Mouse (Mus musculus): ENCODE measurements at regions not wholly inside any gene's neighbourhood (a gene's known extent, or its start where the extent isn't known, plus 50 kb on each side); places are given as distances from the start of the nearest gene placed in this dataset.

DNA sequence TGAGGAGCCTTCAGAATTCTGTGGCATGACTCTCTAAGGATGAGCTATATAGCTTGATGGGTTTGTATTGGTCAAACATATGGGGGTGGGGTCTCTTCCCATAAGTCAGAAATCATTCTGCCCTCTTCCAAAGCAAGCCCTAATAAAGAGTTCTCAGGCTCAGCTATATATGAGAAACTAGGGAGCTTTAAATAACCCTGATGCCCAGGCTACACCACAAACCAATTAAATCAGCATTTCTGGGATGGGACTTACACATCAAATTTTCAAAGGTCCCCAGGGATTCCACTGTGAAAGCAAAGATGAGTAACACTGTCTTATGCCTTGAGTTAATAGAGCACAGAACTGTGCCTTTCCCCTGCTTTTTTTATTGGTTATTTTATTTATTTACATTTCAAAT lies 2227.7 kb downstream of the 9330182O14Rik start:
- Histone ChIP-seq H3K4me3 (ENCODE audit: extremely low read depth, insufficient read depth, insufficient read length) (no peak overlapping the region), H3K27me3 (ENCODE audit: control insufficient read depth, insufficient read depth, low read length) (no peaks in the 10 kb centered on the region), H3K4me1 (ENCODE audit: control insufficient read depth, insufficient read depth, insufficient read length) (no peaks in the 10 kb centered on the region), H3K27ac (ENCODE audit: insufficient read depth, low read length) (no peak overlapping the region), H3K36me3 (ENCODE audit: control insufficient read depth, insufficient read depth, low read length) (no peaks in the 10 kb centered on the region)
- DNase-seq (ENCODE audit: low read depth in 1 of 2, low spot score in 2 of 2), result no peak
- TF ChIP-seq CTCF (IDR thresholded peaks at IDR 0.05; ENCODE audit: extremely low read depth, insufficient read depth, insufficient read length, insufficient replicate concordance) (no peak), POLR2A (IDR thresholded peaks at IDR 0.05; ENCODE audit: low read depth, low read length) (no peak)

DNA sequence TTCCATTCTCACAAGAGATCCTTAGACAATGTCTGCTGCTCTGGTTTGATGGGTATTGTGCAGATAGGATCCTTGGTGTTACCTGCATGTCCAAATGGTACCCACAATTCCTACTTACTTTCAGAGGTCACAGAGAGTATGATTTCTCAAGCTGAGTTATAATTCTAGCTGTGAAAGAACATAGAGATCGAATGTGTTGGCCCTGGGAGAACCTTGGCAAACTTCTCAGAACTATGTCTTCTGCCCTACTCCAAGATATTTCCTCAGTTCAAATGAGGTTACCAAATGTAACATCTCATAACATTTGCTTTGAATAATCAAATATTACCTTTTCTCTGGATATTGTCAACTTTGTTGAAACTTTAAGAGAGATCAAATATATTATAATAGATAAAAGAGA lies 2230.8 kb downstream of the 9330182O14Rik start:
- H3K36me3 ChIP-seq (ENCODE audit: control insufficient read depth, insufficient read depth, low read length), result no peaks in the 10 kb centered on the region
- H3K27ac ChIP-seq (ENCODE audit: insufficient read depth, low read length), result no peak overlapping the region
- WGBS, result 90% methylated on average over 1 of the region's 1 CpGs
- TF ChIP-seq CTCF (IDR thresholded peaks at IDR 0.05; ENCODE audit: extremely low read depth, insufficient read depth, insufficient read length, insufficient replicate concordance) (no peak), POLR2A (IDR thresholded peaks at IDR 0.05; ENCODE audit: low read depth, low read length) (no peak)
- H3K4me3 ChIP-seq (ENCODE audit: extremely low read depth, insufficient read depth, insufficient read length), result no peak overlapping the region
- no peak for DNase-seq (ENCODE audit: low read depth in 1 of 2, low spot score in 2 of 2)
- no peaks in the 10 kb centered on the region for H3K27me3 ChIP-seq (ENCODE audit: control insufficient read depth, insufficient read depth, low read length)
- H3K4me1 ChIP-seq (ENCODE audit: control insufficient read depth, insufficient read depth, insufficient read length), result no peaks in the 10 kb centered on the region

- H3K4me1 ChIP-seq (ENCODE audit: control insufficient read depth, insufficient read depth, insufficient read length), result no peaks in the 10 kb centered on the region
- H3K27me3 ChIP-seq (ENCODE audit: control insufficient read depth, insufficient read depth, low read length), result no peaks in the 10 kb centered on the region
- H3K36me3 ChIP-seq (ENCODE audit: control insufficient read depth, insufficient read depth, low read length), result no peaks in the 10 kb centered on the region
- H3K27ac ChIP-seq (ENCODE audit: insufficient read depth, low read length), result no peak overlapping the region
- no peak overlapping the region for H3K4me3 ChIP-seq (ENCODE audit: extremely low read depth, insufficient read depth, insufficient read length)
- DNase-seq (ENCODE audit: low read depth in 1 of 2, low spot score in 2 of 2), result no peak
- TF ChIP-seq CTCF (IDR thresholded peaks at IDR 0.05; ENCODE audit: extremely low read depth, insufficient read depth, insufficient read length, insufficient replicate concordance) (no peak), POLR2A (IDR thresholded peaks at IDR 0.05; ENCODE audit: low read depth, low read length) (no peak)
- WGBS, result 83% methylated on average over 3 of the region's 3 CpGs
Observed at GRCm38 (mm10) chr15:42366796-42367195, 2232.6 kb downstream of the 9330182O14Rik start.

DNA sequence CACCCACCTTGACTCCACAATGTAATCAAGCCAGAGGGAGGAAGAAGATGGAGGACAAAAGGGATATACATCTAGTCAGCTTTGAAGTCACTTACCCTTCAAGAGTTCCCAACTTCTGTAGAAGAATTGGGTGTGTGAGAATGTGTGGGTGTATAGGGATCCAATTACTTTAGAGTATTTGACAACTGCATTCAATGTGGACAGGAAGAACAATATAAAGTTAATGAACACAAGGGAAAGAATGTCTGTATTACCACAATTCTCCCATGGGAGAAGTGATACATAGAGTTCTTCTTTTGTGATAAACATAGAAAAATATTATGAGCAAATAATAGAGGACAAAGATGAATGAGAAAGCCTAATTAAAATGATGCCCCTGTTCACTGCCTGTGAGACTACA lies 2235.4 kb downstream of the 9330182O14Rik start:
- Histone ChIP-seq H3K4me3 (ENCODE audit: extremely low read depth, insufficient read depth, insufficient read length) (no peak overlapping the region), H3K36me3 (ENCODE audit: control insufficient read depth, insufficient read depth, low read length) (no peaks in the 10 kb centered on the region), H3K27ac (ENCODE audit: insufficient read depth, low read length) (no peak overlapping the region), H3K4me1 (ENCODE audit: control insufficient read depth, insufficient read depth, insufficient read length) (no peaks in the 10 kb centered on the region), H3K27me3 (ENCODE audit: control insufficient read depth, insufficient read depth, low read length) (no peaks in the 10 kb centered on the region)
- DNase-seq (ENCODE audit: low read depth in 1 of 2, low spot score in 2 of 2), result no peak
- TF ChIP-seq CTCF (IDR thresholded peaks at IDR 0.05; ENCODE audit: extremely low read depth, insufficient read depth, insufficient read length, insufficient replicate concordance) (no peak), POLR2A (IDR thresholded peaks at IDR 0.05; ENCODE audit: low read depth, low read length) (no peak)

DNA sequence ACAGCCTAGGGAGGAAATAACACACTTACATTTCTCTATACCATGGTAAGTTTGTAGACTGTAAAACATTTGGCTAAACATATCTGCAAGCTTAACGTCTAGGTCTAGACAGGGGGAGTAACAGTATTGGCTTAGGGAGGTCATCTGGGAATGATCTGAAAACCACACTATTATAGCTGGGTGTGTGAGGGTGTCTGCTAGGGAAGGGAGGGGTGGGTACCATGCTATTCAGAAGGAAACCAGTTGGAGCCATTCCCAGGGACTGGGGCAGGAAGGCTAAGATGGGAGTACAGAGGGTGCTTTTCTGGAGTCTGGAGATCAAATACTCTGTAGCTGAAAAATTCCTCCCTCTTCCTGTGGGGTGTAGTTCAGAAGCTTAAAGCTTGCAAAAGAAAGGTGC lies 2235.9 kb downstream of the 9330182O14Rik start:
- Histone ChIP-seq H3K4me1 (ENCODE audit: control insufficient read depth, insufficient read depth, insufficient read length) (no peaks in the 10 kb centered on the region), H3K36me3 (ENCODE audit: control insufficient read depth, insufficient read depth, low read length) (no peaks in the 10 kb centered on the region), H3K27ac (ENCODE audit: insufficient read depth, low read length) (no peak overlapping the region), H3K4me3 (ENCODE audit: extremely low read depth, insufficient read depth, insufficient read length) (no peak overlapping the region), H3K27me3 (ENCODE audit: control insufficient read depth, insufficient read depth, low read length) (no peaks in the 10 kb centered on the region)
- no peak for DNase-seq (ENCODE audit: low read depth in 1 of 2, low spot score in 2 of 2)
- no peak for TF ChIP-seq CTCF (IDR thresholded peaks at IDR 0.05; ENCODE audit: extremely low read depth, insufficient read depth, insufficient read length, insufficient replicate concordance)
- TF ChIP-seq POLR2A (IDR thresholded peaks at IDR 0.05; ENCODE audit: low read depth, low read length), result no peak
- 89% methylated on average over 1 of the region's 1 CpGs for WGBS

DNA sequence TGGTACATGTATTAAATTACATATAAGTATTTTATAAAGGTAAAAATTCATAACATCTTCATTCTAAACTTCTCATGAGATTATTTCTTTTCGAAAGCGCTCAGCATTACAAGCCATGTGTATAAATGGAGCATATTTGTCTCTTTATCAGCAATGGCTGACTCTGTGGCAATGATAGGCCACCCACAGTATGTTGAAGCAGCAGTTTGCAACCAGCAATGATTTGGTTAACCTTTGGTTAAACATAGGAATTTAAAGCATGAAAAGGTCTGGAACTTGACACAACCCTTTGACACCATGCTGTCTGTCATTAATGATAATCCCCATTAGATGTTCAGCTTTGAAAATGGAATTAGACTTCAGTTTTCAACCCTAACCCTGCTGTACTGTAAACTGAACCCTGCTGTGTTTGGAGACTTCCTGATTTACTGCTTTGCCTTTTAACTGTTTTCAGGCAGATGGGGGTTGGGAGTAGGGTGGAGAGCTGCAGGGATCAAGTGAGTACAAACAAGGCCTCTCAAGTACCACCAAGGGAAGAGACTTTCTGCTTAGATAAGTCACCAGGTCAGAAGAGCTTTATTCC lies 2238.6 kb downstream of the 9330182O14Rik start:
- TF ChIP-seq POLR2A (IDR thresholded peaks at IDR 0.05; ENCODE audit: low read depth, low read length), result no peak
- TF ChIP-seq CTCF (IDR thresholded peaks at IDR 0.05; ENCODE audit: extremely low read depth, insufficient read depth, insufficient read length, insufficient replicate concordance), result no peak
- no peak for DNase-seq (ENCODE audit: low read depth in 1 of 2, low spot score in 2 of 2)
- no peaks in the 10 kb centered on the region for H3K36me3 ChIP-seq (ENCODE audit: control insufficient read depth, insufficient read depth, low read length)
- no peak overlapping the region for H3K27ac ChIP-seq (ENCODE audit: insufficient read depth, low read length)
- WGBS, result 94% methylated on average over 2 of the region's 2 CpGs
- no peaks in the 10 kb centered on the region for H3K27me3 ChIP-seq (ENCODE audit: control insufficient read depth, insufficient read depth, low read length)
- H3K4me1 ChIP-seq (ENCODE audit: control insufficient read depth, insufficient read depth, insufficient read length), result no peaks in the 10 kb centered on the region
- no peak overlapping the region for H3K4me3 ChIP-seq (ENCODE audit: extremely low read depth, insufficient read depth, insufficient read length)
